Mouse (Mus musculus): ENCODE measurements around the gene Slc30a1. TPM values are rescaled to one million over a fixed set of nuclear protein-coding genes. Genes with fewer than 3 reads are reported as not detected.

The Slc30a1 gene
- polyA plus RNA-seq, 1 experiment: 16.5 TPM

DNA sequence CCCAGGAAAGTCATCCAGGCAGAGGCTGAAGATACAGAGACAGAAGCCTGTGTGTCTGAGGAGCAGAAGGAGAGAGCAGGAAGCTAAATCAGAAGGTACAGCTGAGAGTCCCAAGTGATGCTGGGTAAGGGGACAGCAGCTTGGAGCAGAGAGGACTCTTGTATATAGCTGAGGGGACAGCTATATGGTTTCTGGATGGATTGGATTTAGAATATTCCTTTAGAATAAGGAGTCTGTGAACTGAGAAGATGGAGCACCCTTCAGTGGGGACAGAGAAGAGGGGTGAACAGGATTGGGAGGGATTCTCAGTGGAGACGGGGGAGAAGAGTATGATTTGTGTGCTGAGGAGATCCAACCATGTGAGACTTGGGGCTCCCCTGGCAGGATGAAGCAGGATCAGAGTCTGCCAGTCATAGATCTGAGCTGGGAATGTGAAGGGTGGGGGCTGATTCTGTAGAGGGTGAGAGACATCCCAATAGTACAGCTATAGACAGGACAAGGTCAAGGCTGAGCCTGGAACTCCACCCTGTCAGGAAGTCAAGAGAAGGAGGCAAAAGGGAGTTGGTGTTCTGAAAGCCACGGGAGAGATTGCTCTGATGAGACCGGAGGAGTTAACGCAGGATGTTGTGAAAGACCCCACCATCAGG lies 26.5 kb downstream of the Slc30a1 start:
- no peak for TF ChIP-seq POLR2A (IDR thresholded peaks at IDR 0.05; ENCODE audit: low read depth, low read length)
- TF ChIP-seq CTCF (IDR thresholded peaks at IDR 0.05; ENCODE audit: extremely low read depth, insufficient read length, insufficient replicate concordance, low read depth, low read length): no peak
- H3K27me3 ChIP-seq (ENCODE audit: control insufficient read depth, insufficient read depth, low read length): no peaks in the 10 kb centered on the region
- 47% methylated on average over 4 of the region's 4 CpGs for WGBS

DNA sequence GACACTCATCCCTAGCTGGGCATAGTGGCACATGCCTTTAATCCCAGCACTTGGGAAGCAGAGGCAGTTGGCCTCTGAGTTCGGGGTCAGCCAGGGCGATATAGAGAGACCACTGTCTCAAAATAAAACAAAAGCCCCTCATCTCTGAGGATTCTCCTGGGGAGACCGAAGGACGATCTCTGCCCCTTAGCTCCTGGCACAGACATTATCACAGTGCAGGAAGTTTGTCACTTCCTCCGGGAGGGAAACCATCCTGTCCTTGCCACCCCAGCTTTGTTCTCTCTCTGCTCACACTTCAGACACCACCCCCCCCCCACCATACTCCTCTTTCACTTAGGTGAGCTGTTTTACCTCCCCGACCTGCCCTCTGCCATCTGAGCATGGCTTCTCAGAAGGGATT lies 37.1 kb downstream of the Slc30a1 start:
- H3K4me1 ChIP-seq (ENCODE audit: control insufficient read depth, insufficient read depth, insufficient read length, low read length): peaks cover 13% of the 10 kb centered on the region; the same call in 1 of the 2 replicates
- no peak overlapping the region for H3K27ac ChIP-seq (ENCODE audit: insufficient read depth, low read depth, low read length)
- no peak overlapping the region for H3K4me3 ChIP-seq (ENCODE audit: low read depth, low read length)
- 65% methylated on average over 6 of the region's 6 CpGs for WGBS
- no peak for TF ChIP-seq CTCF (IDR thresholded peaks at IDR 0.05; ENCODE audit: extremely low read depth, insufficient read length, insufficient replicate concordance, low read depth, low read length)
- no peak for TF ChIP-seq POLR2A (IDR thresholded peaks at IDR 0.05; ENCODE audit: low read depth, low read length)
- no peaks in the 10 kb centered on the region for H3K36me3 ChIP-seq (ENCODE audit: control insufficient read depth, insufficient read depth, low read length)
- no peaks in the 10 kb centered on the region for H3K27me3 ChIP-seq (ENCODE audit: control insufficient read depth, insufficient read depth, low read length)

More for the DNA sequence above, 26.5 kb downstream of the Slc30a1 start:
- Histone ChIP-seq H3K36me3 (ENCODE audit: control insufficient read depth, insufficient read depth, low read length) (no peaks in the 10 kb centered on the region), H3K27ac (ENCODE audit: insufficient read depth, low read depth, low read length) (no peak overlapping the region), H3K4me3 (ENCODE audit: low read depth, low read length) (no peak overlapping the region), H3K4me1 (ENCODE audit: control insufficient read depth, insufficient read depth, insufficient read length, low read length) (no peaks in the 10 kb centered on the region; the same call in 1 of the 2 replicates)

DNA sequence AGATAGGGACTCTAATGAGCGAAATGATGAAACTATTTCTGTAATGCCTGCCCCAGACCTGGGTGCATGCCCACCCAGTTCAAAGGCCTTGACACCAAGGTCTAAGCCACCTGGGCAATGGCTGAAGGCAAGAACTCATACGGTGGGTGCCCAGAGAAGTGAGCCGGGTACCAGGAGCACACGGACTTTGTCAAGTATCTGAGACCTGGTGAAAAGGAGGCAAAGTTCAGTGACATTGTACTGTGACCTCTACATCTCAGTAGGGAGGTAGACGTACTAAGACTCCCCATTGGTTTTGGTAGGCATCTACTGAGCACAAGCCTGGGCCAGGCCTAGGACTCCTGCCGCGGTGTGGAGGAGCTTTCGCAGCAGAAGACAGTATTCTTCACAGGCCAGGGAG lies 38.8 kb downstream of the Slc30a1 start:
- no peak overlapping the region for H3K4me3 ChIP-seq (ENCODE audit: low read depth, low read length)
- WGBS: 89% methylated on average over 8 of the region's 8 CpGs
- no peaks in the 10 kb centered on the region for H3K27me3 ChIP-seq (ENCODE audit: control insufficient read depth, insufficient read depth, low read length)
- no peaks in the 10 kb centered on the region for H3K36me3 ChIP-seq (ENCODE audit: control insufficient read depth, insufficient read depth, low read length)
- no peak overlapping the region for H3K27ac ChIP-seq (ENCODE audit: insufficient read depth, low read depth, low read length)
- no peak for TF ChIP-seq CTCF (IDR thresholded peaks at IDR 0.05; ENCODE audit: extremely low read depth, insufficient read length, insufficient replicate concordance, low read depth, low read length)
- TF ChIP-seq POLR2A (IDR thresholded peaks at IDR 0.05; ENCODE audit: low read depth, low read length): no peak
- H3K4me1 ChIP-seq (ENCODE audit: control insufficient read depth, insufficient read depth, insufficient read length, low read length): peaks cover 13% of the 10 kb centered on the region; the same call in 1 of the 2 replicates

DNA sequence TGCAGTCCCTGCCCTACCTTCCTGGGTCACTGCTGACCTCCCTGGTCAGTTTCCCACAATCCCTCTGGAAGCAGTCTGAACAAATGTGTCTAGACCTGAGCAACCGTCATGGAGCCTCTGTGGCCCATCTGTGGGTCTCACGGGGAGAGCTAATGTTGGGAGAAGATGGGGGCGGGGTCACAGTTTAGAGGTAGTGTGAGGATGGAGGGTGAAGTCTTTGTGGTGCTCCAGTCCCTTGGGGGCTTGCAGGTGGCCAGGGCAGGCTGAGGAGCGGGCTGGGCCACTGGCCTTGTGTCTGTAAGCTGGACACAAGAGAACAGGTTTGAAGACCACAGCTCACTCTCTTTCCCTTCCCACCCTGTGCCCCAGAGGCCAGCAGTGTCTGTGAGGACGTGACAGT lies 39.2 kb downstream of the Slc30a1 start:
- Histone ChIP-seq H3K27me3 (ENCODE audit: control insufficient read depth, insufficient read depth, low read length) (no peaks in the 10 kb centered on the region), H3K27ac (ENCODE audit: insufficient read depth, low read depth, low read length) (no peak overlapping the region), H3K36me3 (ENCODE audit: control insufficient read depth, insufficient read depth, low read length) (no peaks in the 10 kb centered on the region), H3K4me1 (ENCODE audit: control insufficient read depth, insufficient read depth, insufficient read length, low read length) (peaks cover 13% of the 10 kb centered on the region; the same call in 1 of the 2 replicates), H3K4me3 (ENCODE audit: low read depth, low read length) (no peak overlapping the region)
- 80% methylated on average over 5 of the region's 5 CpGs for WGBS
- TF ChIP-seq CTCF (IDR thresholded peaks at IDR 0.05; ENCODE audit: extremely low read depth, insufficient read length, insufficient replicate concordance, low read depth, low read length) (no peak), POLR2A (IDR thresholded peaks at IDR 0.05; ENCODE audit: low read depth, low read length) (no peak)

DNA sequence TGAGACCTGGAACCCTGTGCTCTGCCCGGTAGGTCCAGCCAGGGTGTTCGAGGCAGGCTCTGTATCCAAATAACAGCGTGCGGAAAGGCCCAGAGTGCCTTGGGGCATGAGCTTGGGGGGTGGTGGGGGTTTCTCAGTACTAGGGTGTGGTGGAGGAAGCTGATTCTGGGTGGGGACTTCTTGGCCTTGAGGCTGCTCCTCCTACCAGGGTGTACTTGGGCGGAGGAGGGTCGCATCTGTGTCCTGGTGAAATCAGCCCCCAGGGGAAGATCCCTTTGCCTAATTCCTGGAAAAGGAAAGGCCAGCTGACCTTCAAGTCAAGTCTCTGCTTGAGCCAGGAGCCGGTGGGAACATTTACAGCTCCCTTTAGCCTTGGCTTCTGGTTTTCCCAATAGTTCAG lies 39.7 kb downstream of the Slc30a1 start:
- WGBS: 53% methylated on average over 7 of the region's 7 CpGs
- H3K27ac ChIP-seq (ENCODE audit: insufficient read depth, low read depth, low read length): no peak overlapping the region
- TF ChIP-seq POLR2A (IDR thresholded peaks at IDR 0.05; ENCODE audit: low read depth, low read length): no peak
- TF ChIP-seq CTCF (IDR thresholded peaks at IDR 0.05; ENCODE audit: extremely low read depth, insufficient read length, insufficient replicate concordance, low read depth, low read length): no peak

DNA sequence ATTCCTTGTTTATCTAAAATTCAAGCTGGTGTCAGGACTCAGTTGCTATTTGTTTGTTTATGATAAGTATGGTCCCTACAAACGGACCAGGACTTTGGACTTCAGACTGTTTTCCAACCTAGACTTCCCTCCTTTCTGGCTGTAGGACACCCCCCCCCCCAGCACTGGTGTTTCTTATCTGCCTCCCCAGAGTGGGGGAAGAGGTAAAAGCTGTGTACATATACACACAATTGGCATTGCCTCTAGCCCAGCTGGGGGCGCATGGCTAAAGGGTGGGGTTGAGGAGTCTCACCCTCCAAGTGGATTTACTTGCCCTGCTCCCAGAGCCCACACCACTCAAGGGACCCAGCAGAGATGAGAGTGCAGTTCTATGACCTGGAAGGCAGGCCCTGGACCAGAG lies 40.3 kb downstream of the Slc30a1 start:
- H3K36me3 ChIP-seq (ENCODE audit: control insufficient read depth, insufficient read depth, low read length): no peaks in the 10 kb centered on the region
- no peak overlapping the region for H3K4me3 ChIP-seq (ENCODE audit: low read depth, low read length)
- no peak overlapping the region for H3K27ac ChIP-seq (ENCODE audit: insufficient read depth, low read depth, low read length)
- peaks cover 13% of the 10 kb centered on the region; the same call in 1 of the 2 replicates for H3K4me1 ChIP-seq (ENCODE audit: control insufficient read depth, insufficient read depth, insufficient read length, low read length)
- no peaks in the 10 kb centered on the region for H3K27me3 ChIP-seq (ENCODE audit: control insufficient read depth, insufficient read depth, low read length)
- TF ChIP-seq POLR2A (IDR thresholded peaks at IDR 0.05; ENCODE audit: low read depth, low read length) (no peak), CTCF (IDR thresholded peaks at IDR 0.05; ENCODE audit: extremely low read depth, insufficient read length, insufficient replicate concordance, low read depth, low read length) (no peak)
- WGBS: 17% methylated on average over 2 of the region's 2 CpGs

More for the DNA sequence above, 39.7 kb downstream of the Slc30a1 start:
- H3K27me3 ChIP-seq (ENCODE audit: control insufficient read depth, insufficient read depth, low read length): no peaks in the 10 kb centered on the region
- H3K36me3 ChIP-seq (ENCODE audit: control insufficient read depth, insufficient read depth, low read length): no peaks in the 10 kb centered on the region
- peaks cover 13% of the 10 kb centered on the region; the same call in 1 of the 2 replicates for H3K4me1 ChIP-seq (ENCODE audit: control insufficient read depth, insufficient read depth, insufficient read length, low read length)
- no peak overlapping the region for H3K4me3 ChIP-seq (ENCODE audit: low read depth, low read length)

DNA sequence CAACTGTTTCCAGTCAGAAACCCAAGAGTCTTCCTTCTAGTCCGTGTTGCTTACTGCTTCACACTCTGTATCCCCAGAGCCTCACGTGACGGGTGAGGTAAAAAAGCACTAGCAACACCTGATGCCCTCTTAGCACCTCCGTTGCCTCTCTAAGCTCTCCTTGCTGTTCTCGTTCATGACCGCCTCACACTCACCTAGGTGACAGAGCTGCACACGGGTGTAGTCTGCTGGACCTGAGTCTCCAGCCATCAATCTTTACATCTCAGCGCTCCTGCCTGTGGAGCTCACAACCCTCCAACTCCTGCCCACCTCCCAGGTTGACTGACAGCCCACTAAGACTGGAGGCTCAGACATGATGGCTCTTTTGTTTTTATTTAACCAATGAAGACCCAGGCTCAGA lies 41.2 kb downstream of the Slc30a1 start:
- H3K4me3 ChIP-seq (ENCODE audit: low read depth, low read length): no peak overlapping the region
- no peaks in the 10 kb centered on the region for H3K27me3 ChIP-seq (ENCODE audit: control insufficient read depth, insufficient read depth, low read length)
- WGBS: 90% methylated on average over 8 of the region's 8 CpGs
- H3K36me3 ChIP-seq (ENCODE audit: control insufficient read depth, insufficient read depth, low read length): no peaks in the 10 kb centered on the region
- TF ChIP-seq POLR2A (IDR thresholded peaks at IDR 0.05; ENCODE audit: low read depth, low read length) (no peak), CTCF (IDR thresholded peaks at IDR 0.05; ENCODE audit: extremely low read depth, insufficient read length, insufficient replicate concordance, low read depth, low read length) (no peak)
- H3K4me1 ChIP-seq (ENCODE audit: control insufficient read depth, insufficient read depth, insufficient read length, low read length): peaks cover 13% of the 10 kb centered on the region; the same call in 1 of the 2 replicates
- H3K27ac ChIP-seq (ENCODE audit: insufficient read depth, low read depth, low read length): no peak overlapping the region

All from small intestine, adult 2 months (tissue).